Mouse (Mus musculus) hematopoietic stem cell, adult 5-6 weeks (primary cell): Measurements from ENCODE around the gene Meox2. TPM values are rescaled to one million over a fixed set of nuclear protein-coding genes. Genes with fewer than 3 reads are reported as not detected.
A peak's percentile ranks its signal among the peaks of the same experiment; 100 is the strongest.
"Not testable (repeated sequence)": the region's sequence is repeated elsewhere in the genome, so short reads cannot be mapped to it uniquely, and the experiment has no call there.

Experiments used
- ATAC-seq, 2 experiments: fragments of 125-278 bp in 1 of 2; replicated peaks in 1 of 2; 2 replicates each; pipeline ENCODE4 v1.8.0; 2016 to 2017; ENCODE audit warnings: inconsistent platforms in 2 of 2, mild to moderate bottlenecking in 2 of 2, moderate number of reproducible peaks in 2 of 2, low read depth in 1 of 2, moderate TSS enrichment in 1 of 2; ENCODE audit not compliant: low FRiP score in 2 of 2, poor library complexity in 2 of 2, severe bottlenecking in 2 of 2, insufficient read depth in 1 of 2, low TSS enrichment in 1 of 2
- total RNA-seq: library from RNA; stranded (forward); fragments of 172-1452, 232-1000 nt; gene quantifications from 2 replicates; pipeline ENCODE4 v1.2.3, GENCODE M21; 2017

Gene Meox2
- not detected in 2 replicates for total RNA-seq

DNA sequence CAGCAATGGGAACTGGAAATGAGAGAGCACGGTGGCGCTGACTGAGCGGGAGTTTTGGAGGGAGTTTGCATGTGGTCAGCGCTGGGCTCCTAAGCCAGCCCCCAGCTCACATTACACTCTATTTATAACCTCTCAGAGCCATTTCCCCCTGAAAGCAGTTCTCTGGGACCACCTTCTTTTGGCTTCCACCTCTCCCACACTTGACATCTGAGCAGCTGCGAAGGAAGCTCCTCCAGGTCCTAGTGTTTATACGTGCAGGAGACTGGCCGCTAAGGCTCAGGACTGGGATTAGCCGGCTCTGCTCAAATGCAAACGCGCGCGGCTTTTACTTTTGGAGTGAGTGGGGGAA, at the start of gene Meox2:
Gene Meox2, plus strand, starts transcription at position 151 of the 349 bp plus-strand sequence.
- ATAC-seq, result peak; percentile 46 to 66

DNA sequence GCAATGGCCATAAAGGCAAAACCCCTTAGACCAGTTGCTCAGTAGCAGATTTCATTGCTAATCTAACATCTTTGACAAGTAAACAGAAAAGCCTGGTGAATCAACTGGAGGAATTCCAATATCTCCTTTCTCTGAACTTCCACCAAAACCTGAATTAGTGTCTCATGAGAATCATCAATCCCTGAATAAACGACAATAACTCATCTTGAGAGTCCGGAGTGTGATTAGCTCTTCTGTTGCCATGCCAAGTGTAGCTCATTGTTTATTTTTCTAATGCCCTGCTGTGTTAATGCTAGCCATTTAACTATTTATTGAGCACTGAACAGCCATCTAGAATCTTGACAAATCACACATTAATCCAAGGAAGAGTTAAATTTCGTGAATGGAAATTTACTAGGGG, 35.7 kb upstream of the Meox2 start:
- no peak for ATAC-seq

DNA sequence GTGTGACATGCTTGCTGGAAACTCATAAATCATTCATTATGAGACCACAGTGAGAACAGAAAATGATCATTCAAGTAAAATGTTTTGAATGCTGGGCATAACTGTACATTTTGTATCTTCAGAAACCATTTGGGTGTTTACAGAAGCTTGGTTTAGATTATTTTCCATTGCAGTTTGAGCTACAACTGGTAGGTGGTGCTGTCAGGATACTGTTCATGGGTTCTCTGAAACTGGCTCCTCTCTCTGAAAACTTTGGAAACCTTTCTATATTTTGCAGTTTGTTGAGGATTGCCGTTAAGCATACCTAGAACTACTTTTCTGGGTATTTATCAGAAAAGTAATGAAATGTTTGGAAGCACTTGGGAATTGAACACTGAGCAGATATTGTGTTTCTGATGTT, 31.0 kb upstream of the Meox2 start:
- ATAC-seq, result peak; percentile 39 to 62; a peak in 2 of 4 replicates

DNA sequence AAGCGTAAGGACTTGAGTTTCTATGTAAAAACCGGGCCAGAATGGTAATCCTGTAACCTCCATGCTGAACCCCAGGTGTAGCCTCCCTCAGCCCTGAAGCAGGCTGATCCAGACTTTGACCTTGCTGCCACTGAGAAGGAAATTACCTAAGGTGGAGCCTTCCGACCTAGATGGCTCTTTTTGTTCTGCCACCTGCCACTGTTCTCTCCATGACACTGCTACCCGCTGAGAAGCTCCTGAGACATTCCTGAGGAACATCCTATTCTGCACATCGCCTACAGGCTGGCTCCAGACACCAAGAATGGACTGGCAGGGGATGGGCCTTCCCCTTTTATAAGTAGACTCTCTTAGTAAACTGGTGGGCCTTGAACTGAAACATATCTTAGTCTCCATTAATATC, 28.3 kb upstream of the Meox2 start:
- not testable (repeated sequence) for ATAC-seq

DNA sequence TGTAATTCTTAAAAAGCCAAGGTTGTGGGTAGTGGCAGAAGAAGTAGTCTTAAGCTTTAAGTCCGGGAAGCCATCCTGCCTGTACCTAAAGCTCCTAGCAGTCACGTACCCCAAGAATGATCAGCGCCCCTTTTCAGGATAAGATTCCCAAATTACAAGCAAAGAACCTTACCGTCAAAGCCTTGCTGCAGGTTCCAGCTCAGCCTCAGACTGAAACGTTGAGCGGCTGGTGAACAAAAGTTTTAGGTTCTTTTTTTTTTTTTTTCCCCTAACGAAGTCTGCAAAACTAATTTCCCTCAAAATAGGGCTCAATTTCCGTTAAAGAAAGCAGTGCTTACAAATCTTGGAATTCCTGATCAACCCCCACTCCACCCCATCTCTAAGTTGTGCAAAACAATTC, 1.8 kb upstream of the Meox2 start:
- no peak for ATAC-seq

DNA sequence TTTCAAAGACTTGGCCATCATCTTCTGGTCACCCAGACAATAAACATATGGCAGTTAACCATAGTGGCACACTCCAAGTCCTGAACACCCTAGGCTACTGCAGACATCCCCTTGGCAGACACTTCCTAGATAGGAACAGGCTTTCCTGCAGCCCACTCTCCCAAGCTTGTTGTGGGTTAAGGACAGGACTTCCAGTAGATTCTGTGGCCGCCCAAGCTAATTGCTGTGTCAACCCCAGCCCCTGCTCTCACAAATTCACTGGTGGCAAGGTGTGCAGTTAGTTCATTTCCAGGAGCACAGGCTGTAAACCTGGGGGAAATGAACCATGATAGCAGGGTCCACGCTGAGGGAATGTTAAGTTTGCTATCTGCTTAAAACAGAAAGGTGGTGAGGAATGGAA, 1.2 kb upstream of the Meox2 start:
- ATAC-seq, result no peak

DNA sequence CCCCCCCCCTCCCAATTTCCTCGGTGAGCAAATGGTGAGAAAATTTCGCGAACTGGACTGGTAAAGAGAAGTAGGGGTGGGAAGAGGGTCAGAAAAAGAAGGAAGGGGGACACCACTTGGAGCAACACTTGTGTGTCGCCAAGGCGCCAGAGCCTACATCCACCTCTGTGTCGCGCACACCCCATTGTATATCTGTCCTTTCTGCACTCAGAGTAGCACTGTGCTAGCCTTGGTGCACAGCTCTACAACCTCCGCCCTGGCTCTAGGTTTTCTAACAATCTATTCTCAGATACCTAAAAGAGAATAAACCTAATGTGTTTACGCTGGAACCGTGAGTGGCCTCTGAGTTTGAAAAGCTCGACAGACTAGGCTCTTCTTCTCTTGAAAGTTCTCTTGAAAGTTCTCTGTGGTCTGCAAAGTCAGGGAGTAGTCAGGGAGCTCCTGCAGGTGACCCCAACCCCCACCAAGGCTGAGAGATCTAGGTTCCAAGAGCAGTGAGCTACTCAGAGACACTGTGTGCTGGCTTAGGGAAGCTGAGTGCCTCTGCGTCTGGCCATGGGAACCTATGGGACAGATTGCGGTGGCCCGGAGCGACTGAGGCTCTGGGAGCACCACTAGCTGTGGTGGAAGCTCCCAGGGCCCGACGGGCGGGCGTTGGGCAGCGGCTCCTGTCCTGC, 489 bp upstream of the Meox2 start:
- ATAC-seq, result peak; percentile 33 to 62

DNA sequence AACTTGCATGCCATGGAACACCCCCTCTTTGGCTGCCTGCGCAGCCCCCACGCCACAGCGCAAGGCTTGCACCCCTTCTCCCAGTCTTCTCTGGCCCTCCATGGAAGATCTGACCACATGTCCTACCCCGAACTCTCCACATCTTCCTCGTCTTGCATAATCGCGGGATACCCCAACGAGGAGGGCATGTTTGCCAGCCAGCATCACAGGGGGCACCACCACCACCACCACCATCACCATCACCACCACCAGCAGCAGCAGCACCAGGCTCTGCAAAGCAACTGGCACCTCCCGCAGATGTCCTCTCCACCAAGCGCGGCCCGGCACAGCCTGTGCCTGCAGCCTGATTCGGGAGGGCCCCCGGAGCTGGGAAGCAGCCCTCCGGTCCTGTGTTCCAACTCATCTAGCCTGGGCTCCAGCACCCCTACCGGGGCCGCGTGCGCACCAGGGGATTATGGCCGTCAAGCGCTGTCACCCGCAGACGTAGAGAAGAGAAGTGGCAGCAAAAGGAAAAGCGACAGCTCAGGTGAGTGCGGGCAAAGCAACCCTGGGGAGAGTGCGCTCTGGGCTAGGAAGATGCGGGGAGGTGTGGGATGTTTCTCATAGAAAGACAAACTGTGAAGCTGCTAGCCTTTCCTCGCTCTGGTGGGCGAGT, 606 bp downstream of the Meox2 start:
- peak; percentile 34 to 37 for ATAC-seq

DNA sequence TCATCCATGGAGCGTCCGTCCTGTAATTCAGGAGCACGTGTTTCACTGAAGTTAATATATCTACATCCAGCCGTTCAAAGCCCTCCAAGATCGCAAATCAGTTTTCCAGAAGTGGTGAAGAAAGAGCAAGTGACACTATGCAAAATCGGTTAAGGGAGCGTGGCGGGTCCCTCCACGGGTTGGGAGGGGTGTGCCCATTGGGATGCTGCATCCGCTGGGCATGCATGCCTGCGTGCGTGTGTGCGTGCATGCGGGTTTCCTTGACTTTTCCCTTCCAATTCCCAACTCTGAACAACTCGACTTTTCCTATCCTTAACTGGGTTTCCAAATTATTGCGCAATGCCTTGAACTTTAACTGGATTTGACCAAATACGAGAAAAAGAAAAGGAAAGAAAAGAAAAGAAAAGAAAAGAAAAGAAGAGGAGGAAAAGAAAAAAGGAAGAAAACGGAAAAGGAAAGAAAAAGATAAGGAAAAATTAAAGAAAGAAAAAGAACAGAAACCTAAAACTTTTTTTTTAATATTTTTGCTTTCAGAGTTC, 1.2 kb downstream of the Meox2 start:
- no peak for ATAC-seq

DNA sequence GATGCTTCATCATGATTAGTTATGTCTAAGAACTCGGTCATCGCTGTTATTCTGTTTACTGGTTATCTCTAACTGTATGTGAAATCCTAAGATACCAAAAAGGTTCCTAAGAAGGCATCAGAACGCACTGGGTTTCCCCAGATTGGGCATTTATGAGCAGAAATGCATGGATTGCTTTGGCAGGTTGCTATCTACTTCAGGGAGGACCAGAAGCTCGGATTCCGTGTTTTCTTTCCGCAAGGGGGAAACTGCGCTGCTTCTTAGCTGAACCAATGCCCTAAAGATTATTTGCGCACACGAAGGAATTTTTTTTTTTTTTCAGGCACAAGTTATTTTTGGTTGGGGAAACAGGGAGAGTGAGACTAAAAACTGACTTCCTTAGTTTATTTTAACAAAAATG, 2.6 kb downstream of the Meox2 start:
- no peak for ATAC-seq

DNA sequence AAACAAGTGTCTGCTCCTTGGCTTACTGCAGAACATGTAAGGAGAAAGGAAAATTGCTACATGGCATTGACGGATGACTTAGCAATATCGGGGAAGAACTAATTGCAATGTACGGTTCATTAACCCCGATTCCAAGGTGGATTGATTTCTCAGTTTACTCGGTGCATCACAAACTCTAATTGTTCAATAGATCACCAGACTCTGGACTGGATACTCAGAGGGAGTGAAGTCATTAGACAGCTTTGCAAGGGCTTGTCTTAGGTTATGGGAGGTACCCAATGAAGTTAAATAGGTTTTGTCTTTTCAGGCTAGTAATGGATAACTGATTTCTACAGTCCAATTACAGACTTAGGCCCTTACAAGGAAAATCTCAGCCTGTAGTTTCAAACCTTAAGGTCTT, 10.9 kb downstream of the Meox2 start:
- no peak for ATAC-seq

DNA sequence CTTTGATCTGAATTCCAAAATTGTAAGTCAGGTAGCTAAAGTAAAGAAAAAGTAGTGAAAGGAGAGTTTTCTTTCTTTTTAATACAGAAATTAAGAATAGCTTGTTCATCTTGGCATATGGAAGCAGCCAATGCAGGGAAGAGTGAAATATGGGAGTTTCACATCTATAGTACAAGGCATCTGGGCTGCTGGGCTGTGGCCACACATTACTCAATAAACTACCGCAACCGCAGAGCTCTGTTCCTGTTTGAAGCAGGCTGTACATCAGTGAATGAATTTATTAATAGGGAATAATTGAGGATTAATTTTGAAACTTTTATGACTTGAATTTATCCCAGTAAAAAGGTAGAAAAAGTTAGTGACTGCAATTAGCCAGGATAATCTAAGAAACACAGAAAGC, 15.4 kb downstream of the Meox2 start:
- ATAC-seq, result no peak

DNA sequence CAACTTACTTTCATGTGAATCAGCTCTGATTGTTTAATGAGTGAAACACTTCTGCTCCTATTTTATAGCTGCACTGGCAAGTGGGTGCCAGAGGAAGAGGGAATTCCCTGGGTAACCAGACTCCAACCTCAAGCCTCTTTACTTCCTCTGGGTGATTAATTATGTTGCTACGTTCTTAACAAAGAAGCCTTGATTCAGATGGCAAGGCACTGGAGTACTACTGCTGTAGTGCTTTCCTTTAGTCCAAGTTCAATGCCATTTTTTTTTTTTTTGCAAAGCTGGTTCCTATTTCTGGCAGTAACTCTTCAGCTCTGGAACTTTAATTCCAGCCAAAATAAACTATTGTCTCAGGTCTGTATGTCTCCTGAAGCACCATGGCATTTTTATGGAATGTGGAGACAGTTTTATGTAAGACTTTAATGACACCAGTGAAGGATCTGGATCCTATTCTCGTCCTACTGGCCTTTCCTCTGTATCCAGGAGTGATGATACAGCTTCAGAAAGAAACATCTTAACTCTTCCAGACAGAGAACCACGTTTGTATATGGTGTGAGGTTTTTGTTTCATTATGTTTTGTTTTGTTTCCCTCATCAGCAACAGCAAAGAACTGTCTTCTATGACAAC, 33.9 kb downstream of the Meox2 start:
- peak in 1 of 2 experiments; percentile 32; a peak in 1 of 4 replicates for ATAC-seq

DNA sequence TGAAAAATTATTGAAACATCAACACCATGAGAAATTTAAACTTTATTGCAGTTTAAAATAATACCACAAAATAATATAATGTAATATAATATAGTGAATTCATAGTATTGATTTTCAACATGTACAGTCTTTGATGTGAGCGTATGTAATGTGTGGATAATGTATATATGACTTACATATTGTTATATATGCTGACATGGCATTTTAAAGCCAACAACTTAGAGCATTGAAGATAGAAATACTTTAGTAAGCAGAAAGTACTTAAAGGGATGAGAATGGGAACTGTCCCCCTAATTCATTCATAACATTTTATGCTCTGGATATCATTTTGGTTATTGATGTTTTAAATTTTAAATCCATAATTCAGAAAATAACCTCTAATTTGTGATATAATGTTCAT, 35.5 kb downstream of the Meox2 start:
- no peak for ATAC-seq

DNA sequence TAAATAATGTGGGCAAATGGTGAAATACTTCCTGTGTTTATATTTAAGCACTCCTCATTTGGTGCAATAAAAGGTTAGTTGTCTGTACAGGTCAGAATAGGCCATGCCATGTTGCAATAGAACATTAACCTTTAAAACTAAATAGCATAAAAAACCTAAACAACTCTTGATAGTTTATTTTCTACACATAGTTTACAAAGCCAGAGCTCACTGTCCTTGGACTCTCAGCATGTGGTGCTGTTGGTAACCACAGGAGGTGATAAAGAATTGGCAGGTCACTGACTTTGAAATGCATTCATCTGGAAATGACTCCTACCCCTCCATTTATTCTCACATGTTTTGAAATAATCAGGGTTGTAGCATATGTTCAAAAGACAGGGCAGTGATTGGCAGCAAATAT, 59.4 kb downstream of the Meox2 start:
- no peak for ATAC-seq

DNA sequence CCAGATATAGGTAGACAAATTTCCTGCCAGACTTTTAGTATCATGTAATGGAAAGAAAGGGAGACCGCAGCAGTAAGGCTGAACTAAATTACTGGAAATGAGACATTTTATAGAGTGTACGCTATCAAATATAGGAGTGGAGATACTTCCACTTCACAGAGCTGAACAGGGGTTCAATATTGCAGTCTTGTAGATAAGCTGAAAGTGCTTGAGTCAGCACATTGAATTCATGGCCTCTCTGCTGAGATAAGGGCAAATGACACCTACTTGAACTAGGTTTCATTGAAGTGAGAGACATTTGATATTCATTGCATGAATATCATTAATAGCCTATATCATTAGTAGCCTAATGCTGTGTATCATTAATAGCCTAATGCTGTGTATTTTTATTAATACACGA, 65.0 kb downstream of the Meox2 start:
- ATAC-seq, result no peak

DNA sequence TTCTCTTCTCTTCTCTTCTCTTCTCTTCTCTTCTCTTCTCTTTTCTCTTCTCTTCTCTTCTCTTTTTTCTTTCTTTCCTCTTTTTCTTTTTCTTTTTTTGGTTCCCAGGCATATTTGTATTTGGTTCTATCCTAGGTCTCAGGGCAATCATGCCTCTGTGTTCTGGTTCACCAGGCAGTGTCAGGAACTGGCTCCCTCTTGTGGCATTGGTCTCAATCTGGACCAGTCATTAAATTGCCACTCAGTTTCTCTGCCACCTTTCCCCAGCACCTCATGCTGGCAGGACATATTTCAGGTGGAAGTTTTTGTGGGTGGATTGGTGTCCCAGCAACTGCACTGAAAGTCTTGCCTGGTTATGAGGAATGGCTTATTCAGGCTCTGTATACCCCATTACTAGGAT, 75.3 kb downstream of the Meox2 start:
- ATAC-seq, result peak; percentile 58 to 71; a peak in 3 of 4 replicates

DNA sequence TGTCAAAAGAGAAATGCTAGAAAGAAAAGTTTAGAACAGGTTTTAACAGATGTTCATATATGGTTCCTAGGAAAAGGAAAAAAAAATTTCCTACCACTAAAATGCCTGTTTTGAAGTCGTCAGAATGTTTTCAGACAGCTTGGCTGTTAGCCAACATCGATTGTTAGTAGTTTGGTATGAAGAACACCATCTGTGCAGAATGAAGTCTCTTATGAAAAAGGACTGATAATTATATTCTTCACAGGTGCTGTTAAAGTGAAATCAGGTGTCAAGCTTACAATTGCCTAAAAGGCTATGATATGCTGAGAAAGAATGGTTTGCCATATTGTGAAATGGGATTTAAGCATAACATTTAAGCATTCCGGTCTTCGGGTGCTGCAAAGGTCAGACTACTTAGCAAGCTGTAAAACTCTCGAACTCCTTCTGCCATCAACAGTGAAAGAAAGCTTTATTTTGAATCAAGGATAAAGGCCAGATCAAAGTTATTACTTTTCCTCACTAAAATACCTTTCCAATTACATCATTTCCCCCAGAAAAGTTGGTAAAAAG, 80.7 kb downstream of the Meox2 start:
- no peak for ATAC-seq
